Mouse (Mus musculus) ES-Bruce4 (cell line): ENCODE results near the gene Ptgr1.

ENCODE experiments used
- CTCF ChIP-seq: IDR thresholded peaks from one replicate; pipeline ENCODE4 v1.8.1; 2011; ENCODE audit warnings: low read depth, low read length
- POLR2A ChIP-seq: IDR thresholded peaks from one replicate; pipeline ENCODE4 v1.8.1; 2011; ENCODE audit warnings: low read length; ENCODE audit not compliant: insufficient read depth

- TF ChIP-seq POLR2A (no peak), CTCF (no peak)
Measured at GRCm38 (mm10) chr4:59035786-59036350, 48.9 kb upstream of the Ptgr1 start.
